Mouse (Mus musculus) limb, embryonic 11.5 days (tissue): ENCODE results near the gene Map3k7cl. TPM values are rescaled to one million over a fixed set of nuclear protein-coding genes. Genes with fewer than 3 reads are reported as not detected.

ENCODE experiments used
- ATAC-seq: fragments of 200-750 bp; cut with Nextera tagmentation; 2 replicates; pipeline ENCODE4 v1.8.0; 2017; ENCODE audit warnings: low read depth; ENCODE audit not compliant: insufficient number of reproducible peaks, low FRiP score, low TSS enrichment
- DNase-seq: peaks from one replicate; pipeline ENCODE4 v3.0.0-alpha.2; 2015; ENCODE audit warnings: low spot score
- H3K27ac ChIP-seq: fragments of 300-500 bp; sonication (generic); replicated peaks from 2 replicates; pipeline ENCODE4 v1.5.1; 2014; ENCODE audit warnings: low read depth, mild to moderate bottlenecking, low read length
- H3K27me3 ChIP-seq: fragments of 300-500 bp; sonication (generic); 2 replicates; pipeline ENCODE4 v1.6.1; 2014; ENCODE audit warnings: mild to moderate bottlenecking, low read length, mixed read lengths; ENCODE audit not compliant: control insufficient read depth, insufficient read depth
- H3K36me3 ChIP-seq: fragments of 300-500 bp; sonication (generic); 2 replicates; pipeline ENCODE4 v1.6.1; 2014; ENCODE audit warnings: mild to moderate bottlenecking, low read length, moderate library complexity, mixed read lengths; ENCODE audit not compliant: control insufficient read depth, insufficient read depth
- H3K4me1 ChIP-seq: fragments of 300-500 bp; sonication (generic); 2 replicates; pipeline ENCODE4 v1.6.1; 2014; ENCODE audit warnings: low read length, mixed read lengths; ENCODE audit not compliant: control insufficient read depth, insufficient read depth
- H3K4me2 ChIP-seq: fragments of 300-500 bp; sonication (generic); 2 replicates; pipeline ENCODE4 v1.6.1; 2014; ENCODE audit warnings: low read depth, mild to moderate bottlenecking, moderate library complexity; ENCODE audit not compliant: severe bottlenecking
- H3K4me3 ChIP-seq: fragments of 300-500 bp; sonication (generic); 2 replicates; pipeline ENCODE4 v1.5.1; 2014; ENCODE audit warnings: low read depth, low read length
- H3K9ac ChIP-seq: fragments of 300-500 bp; sonication (generic); 2 replicates; pipeline ENCODE4 v1.6.1; 2014; ENCODE audit warnings: mild to moderate bottlenecking, low read length
- H3K9me3 ChIP-seq: fragments of 300-500 bp; sonication (generic); 2 replicates; pipeline ENCODE4 v1.6.1; 2016; ENCODE audit warnings: low read length; ENCODE audit not compliant: control insufficient read depth
- WGBS: fragments of 180-500 bp; shearing (Covaris S2); extraction: QIAGEN DNeasy Blood & Tissue Kit; methylation state at CpG from one replicate; pipeline ENCODE4 v1.1.7; 2014; 5-methylcytosine and 5-hydroxymethylcytosine counted together
- polyA plus RNA-seq: library from polyadenylated mRNA; unstranded; fragments of >200 nt; fragmentation: Nextera tagmentation; extraction: Ambion mirVana; gene quantifications from 2 replicates; pipeline ENCODE4 v1.2.1, GENCODE M21; 2014

Gene Map3k7cl
- polyA plus RNA-seq, 1 experiment from 2014 or later, result not detected

- no peak overlapping the region for H3K27ac ChIP-seq
- no peaks in the 10 kb centered on the region for H3K4me1 ChIP-seq
- H3K9me3 ChIP-seq, result no peaks in the 10 kb centered on the region
- no peak overlapping the region for H3K9ac ChIP-seq
- H3K27me3 ChIP-seq, result no peaks in the 10 kb centered on the region
- ATAC-seq (no peak), DNase-seq (no peak)
- H3K4me2 ChIP-seq, result no peak overlapping the region
- H3K36me3 ChIP-seq, result no peaks in the 10 kb centered on the region
- H3K4me3 ChIP-seq, result no peak overlapping the region
- WGBS, result 89% methylated on average over 6 of the region's 6 CpGs
These were observed 82.2 kb downstream of the Map3k7cl start for GRCm38 (mm10) chr16:87635213-87635755.

- ATAC-seq, result no peak
- Histone ChIP-seq H3K4me2 (no peak overlapping the region), H3K4me1 (no peaks in the 10 kb centered on the region), H3K36me3 (no peaks in the 10 kb centered on the region), H3K27me3 (no peaks in the 10 kb centered on the region), H3K27ac (no peak overlapping the region), H3K9me3 (no peaks in the 10 kb centered on the region), H3K4me3 (no peak overlapping the region), H3K9ac (no peak overlapping the region)
- WGBS, result 84% methylated on average over 4 of the region's 4 CpGs
- no peak for DNase-seq
These were observed 82.7 kb downstream of the Map3k7cl start for GRCm38 (mm10) chr16:87635841-87636240.

- Histone ChIP-seq H3K4me2 (no peak overlapping the region), H3K4me3 (no peak overlapping the region), H3K9ac (no peak overlapping the region), H3K36me3 (no peaks in the 10 kb centered on the region), H3K4me1 (no peaks in the 10 kb centered on the region), H3K27ac (no peak overlapping the region), H3K9me3 (no peaks in the 10 kb centered on the region), H3K27me3 (no peaks in the 10 kb centered on the region)
- DNase-seq, result no peak
- ATAC-seq, result no peak
- 21% methylated on average over 1 of the region's 1 CpGs for WGBS
These were observed 85.0 kb downstream of the Map3k7cl start for GRCm38 (mm10) chr16:87638098-87638497.

GRCm38 (mm10) chr16:87642234-87642633 lies 89.1 kb downstream of the Map3k7cl start:
- WGBS, result 95% methylated on average over 7 of the region's 7 CpGs
- Histone ChIP-seq H3K36me3 (no peaks in the 10 kb centered on the region), H3K4me1 (0 out of 2 replicates have a peak, but pooled peaks cover 4% of the 10 kb centered on the region), H3K9ac (no peak overlapping the region), H3K4me3 (no peak overlapping the region), H3K27ac (no peak overlapping the region), H3K4me2 (no peak overlapping the region), H3K27me3 (no peaks in the 10 kb centered on the region), H3K9me3 (no peaks in the 10 kb centered on the region)
- no peak for ATAC-seq
- DNase-seq, result no peak

GRCm38 (mm10) chr16:87644111-87644770 lies 91.1 kb downstream of the Map3k7cl start:
- Histone ChIP-seq H3K4me1 (0 out of 2 replicates have a peak, but pooled peaks cover 4% of the 10 kb centered on the region), H3K27ac (no peak overlapping the region), H3K4me3 (no peak overlapping the region), H3K27me3 (no peaks in the 10 kb centered on the region), H3K36me3 (no peaks in the 10 kb centered on the region), H3K9me3 (no peaks in the 10 kb centered on the region), H3K9ac (no peak overlapping the region), H3K4me2 (no peak overlapping the region)
- ATAC-seq (no peak), DNase-seq (no peak)
- 75% methylated on average over 14 of the region's 14 CpGs for WGBS

Other genes with a start within 250 kb of the Map3k7cl start
- gene N6amt1, start 199.1 kb upstream of the Map3k7cl start, polyA plus RNA-seq, result 20.6 and 24.6 TPM in 2 replicates
- gene Ltn1, start 120.7 kb upstream of the Map3k7cl start, polyA plus RNA-seq, result 31.8 and 34.8 TPM in 2 replicates
- gene Rwdd2b, start 112.8 kb upstream of the Map3k7cl start, polyA plus RNA-seq, result 9.3 and 9.4 TPM in 2 replicates
- 46.4 and 50.6 TPM in 2 replicates for gene Usp16, start 98.6 kb upstream of the Map3k7cl start, polyA plus RNA-seq
- gene Cct8, start 57.5 kb upstream of the Map3k7cl start, polyA plus RNA-seq, result 673 and 691 TPM in 2 replicates
- gene Bach1, start 145.6 kb downstream of the Map3k7cl start, polyA plus RNA-seq, result 15.9 and 18.4 TPM in 2 replicates